Mouse (Mus musculus): Measurements from ENCODE around the gene Pld4. TPM values are rescaled to one million over a fixed set of nuclear protein-coding genes. Genes with fewer than 3 reads are reported as not detected.

The Pld4 gene
- polyA plus RNA-seq, 2 experiments = 13.3 to 14.7 TPM

GRCm38 (mm10) chr12:112737761-112738160 is 22.7 kb upstream of the Pld4 start:
- Histone ChIP-seq H3K4me2 (ENCODE audit: low read depth) (no peak overlapping the region), H3K27me3 (ENCODE audit: control insufficient read depth, insufficient read depth, low read length) (no peaks in the 10 kb centered on the region), H3K4me3 (ENCODE audit: insufficient read depth in 1 of 2, low read depth in 2 of 2, low read length in 2 of 2) (no peak overlapping the region), H3K27ac (no peak overlapping the region), H3K9me3 (ENCODE audit: control insufficient read depth, low read length) (no peaks in the 10 kb centered on the region), H3K9ac (replicated peaks) (no peak overlapping the region), H3K4me1 (replicated peaks; ENCODE audit: control insufficient read depth in 2 of 2, insufficient read depth in 2 of 2, low read length in 1 of 2) (no peaks in the 10 kb centered on the region), H3K36me3 (replicated peaks; ENCODE audit: control insufficient read depth, insufficient read depth, low read depth) (no peaks in the 10 kb centered on the region)
- ATAC-seq (ENCODE audit: insufficient read depth) (no peak), DNase-seq (ENCODE audit: low read depth in 3 of 3, low spot score in 3 of 3) (no peak)
- WGBS (ENCODE audit: insufficient replicate concordance) = 82% methylated on average over 14 of the region's 14 CpGs
- TF ChIP-seq CTCF (IDR thresholded peaks at IDR 0.05; ENCODE audit: low read depth) = no peak
- TF ChIP-seq EP300 (IDR thresholded peaks at IDR 0.05; ENCODE audit: low read depth) = no peak

GRCm38 (mm10) chr12:112738281-112739022 is 22.0 kb upstream of the Pld4 start:
- Histone ChIP-seq H3K36me3 (replicated peaks; ENCODE audit: control insufficient read depth, insufficient read depth, low read depth) (no peaks in the 10 kb centered on the region), H3K27ac (no peak overlapping the region), H3K4me1 (replicated peaks; ENCODE audit: control insufficient read depth in 2 of 2, insufficient read depth in 2 of 2, low read length in 1 of 2) (no peaks in the 10 kb centered on the region), H3K9me3 (ENCODE audit: control insufficient read depth, low read length) (no peaks in the 10 kb centered on the region), H3K9ac (replicated peaks) (no peak overlapping the region), H3K27me3 (ENCODE audit: control insufficient read depth, insufficient read depth, low read length) (no peaks in the 10 kb centered on the region), H3K4me2 (ENCODE audit: low read depth) (no peak overlapping the region), H3K4me3 (ENCODE audit: insufficient read depth in 1 of 2, low read depth in 2 of 2, low read length in 2 of 2) (no peak overlapping the region)
- ATAC-seq (ENCODE audit: insufficient read depth) (no peak), DNase-seq (ENCODE audit: low read depth in 3 of 3, low spot score in 3 of 3) (no peak)
- WGBS (ENCODE audit: insufficient replicate concordance) = 75% methylated on average over 31 of the region's 31 CpGs
- no peak for TF ChIP-seq CTCF (IDR thresholded peaks at IDR 0.05; ENCODE audit: low read depth)
- TF ChIP-seq EP300 (IDR thresholded peaks at IDR 0.05; ENCODE audit: low read depth) = no peak

GRCm38 (mm10) chr12:112739023-112739568 is 21.4 kb upstream of the Pld4 start:
- TF ChIP-seq CTCF (IDR thresholded peaks at IDR 0.05; ENCODE audit: low read depth) (no peak), EP300 (IDR thresholded peaks at IDR 0.05; ENCODE audit: low read depth) (no peak)
- Histone ChIP-seq H3K4me1 (replicated peaks; ENCODE audit: control insufficient read depth in 2 of 2, insufficient read depth in 2 of 2, low read length in 1 of 2) (no peaks in the 10 kb centered on the region), H3K4me3 (ENCODE audit: insufficient read depth in 1 of 2, low read depth in 2 of 2, low read length in 2 of 2) (no peak overlapping the region), H3K36me3 (replicated peaks; ENCODE audit: control insufficient read depth, insufficient read depth, low read depth) (no peaks in the 10 kb centered on the region), H3K9ac (replicated peaks) (no peak overlapping the region), H3K4me2 (ENCODE audit: low read depth) (no peak overlapping the region), H3K27me3 (ENCODE audit: control insufficient read depth, insufficient read depth, low read length) (no peaks in the 10 kb centered on the region), H3K9me3 (ENCODE audit: control insufficient read depth, low read length) (no peaks in the 10 kb centered on the region), H3K27ac (no peak overlapping the region)
- 78% methylated on average over 24 of the region's 24 CpGs for WGBS (ENCODE audit: insufficient replicate concordance)
- DNase-seq (ENCODE audit: low read depth in 3 of 3, low spot score in 3 of 3) = no peak
- ATAC-seq (ENCODE audit: insufficient read depth) = no peak

GRCm38 (mm10) chr12:112742768-112743167 is 17.7 kb upstream of the Pld4 start:
- WGBS (ENCODE audit: insufficient replicate concordance) = 43% methylated on average over 6 of the region's 6 CpGs
- no peaks in the 10 kb centered on the region for H3K36me3 ChIP-seq (replicated peaks; ENCODE audit: control insufficient read depth, insufficient read depth, low read depth)

GRCm38 (mm10) chr12:112743168-112743975 is 17.1 kb upstream of the Pld4 start:
- no peaks in the 10 kb centered on the region for H3K36me3 ChIP-seq (replicated peaks; ENCODE audit: control insufficient read depth, insufficient read depth, low read depth)
- no peaks in the 10 kb centered on the region for H3K4me1 ChIP-seq (replicated peaks; ENCODE audit: control insufficient read depth in 2 of 2, insufficient read depth in 2 of 2, low read length in 1 of 2)
- H3K27ac ChIP-seq = no peak overlapping the region
- no peak overlapping the region for H3K4me3 ChIP-seq (ENCODE audit: insufficient read depth in 1 of 2, low read depth in 2 of 2, low read length in 2 of 2)
- WGBS (ENCODE audit: insufficient replicate concordance) = 38% methylated on average over 25 of the region's 25 CpGs
- TF ChIP-seq CTCF (IDR thresholded peaks at IDR 0.05; ENCODE audit: low read depth) (peak; percentile 87), EP300 (IDR thresholded peaks at IDR 0.05; ENCODE audit: low read depth) (no peak)
- DNase-seq (ENCODE audit: low read depth in 3 of 3, low spot score in 3 of 3) (peak in 2 of 3 experiments; percentile 20 to 30), ATAC-seq (ENCODE audit: insufficient read depth) (peak; percentile 40)
- H3K27me3 ChIP-seq (ENCODE audit: control insufficient read depth, insufficient read depth, low read length) = no peaks in the 10 kb centered on the region
- no peaks in the 10 kb centered on the region for H3K9me3 ChIP-seq (ENCODE audit: control insufficient read depth, low read length)
- H3K4me2 ChIP-seq (ENCODE audit: low read depth) = no peak overlapping the region
- no peak overlapping the region for H3K9ac ChIP-seq (replicated peaks)

More at GRCm38 (mm10) chr12:112742768-112743167, 17.7 kb upstream of the Pld4 start:
- ATAC-seq (ENCODE audit: insufficient read depth) (no peak), DNase-seq (ENCODE audit: low read depth in 3 of 3, low spot score in 3 of 3) (no peak)
- H3K9me3 ChIP-seq (ENCODE audit: control insufficient read depth, low read length) = no peaks in the 10 kb centered on the region
- no peaks in the 10 kb centered on the region for H3K27me3 ChIP-seq (ENCODE audit: control insufficient read depth, insufficient read depth, low read length)
- no peak overlapping the region for H3K27ac ChIP-seq
- no peak overlapping the region for H3K4me3 ChIP-seq (ENCODE audit: insufficient read depth in 1 of 2, low read depth in 2 of 2, low read length in 2 of 2)
- H3K4me1 ChIP-seq (replicated peaks; ENCODE audit: control insufficient read depth in 2 of 2, insufficient read depth in 2 of 2, low read length in 1 of 2) = no peaks in the 10 kb centered on the region
- TF ChIP-seq EP300 (IDR thresholded peaks at IDR 0.05; ENCODE audit: low read depth) = no peak
- TF ChIP-seq CTCF (IDR thresholded peaks at IDR 0.05; ENCODE audit: low read depth) = no peak
- H3K4me2 ChIP-seq (ENCODE audit: low read depth) = no peak overlapping the region
- no peak overlapping the region for H3K9ac ChIP-seq (replicated peaks)
